Mouse (Mus musculus): ENCODE measurements around the gene Fbxo46.

The Fbxo46 gene

GRCm38 (mm10) chr7:19171831-19172230, 52.2 kb downstream of the Fbxo46 start:
- no peak for DNase-seq

GRCm38 (mm10) chr7:19172874-19173273, 53.2 kb downstream of the Fbxo46 start:
- DNase-seq = peak; percentile 44 to 79

GRCm38 (mm10) chr7:19175708-19176515, 56.3 kb downstream of the Fbxo46 start, which contains the start of gene Eml2:
TSS of gene Eml2 (plus strand) at chr7:19176421.
- no peak for DNase-seq

- DNase-seq = no peak
These were observed 56.9 kb downstream of the Fbxo46 start for GRCm38 (mm10) chr7:19176516-19176947.

GRCm38 (mm10) chr7:19177216-19177615, 57.6 kb downstream of the Fbxo46 start:
- no peak for DNase-seq

- DNase-seq = no peak
These were observed 58.4 kb downstream of the Fbxo46 start for GRCm38 (mm10) chr7:19178035-19178434.

- DNase-seq = peak; percentile 55 to 84
These were observed 58.9 kb downstream of the Fbxo46 start for GRCm38 (mm10) chr7:19178443-19179092.

GRCm38 (mm10) chr7:19179173-19179572, 59.5 kb downstream of the Fbxo46 start:
- DNase-seq = peak; percentile 58 to 68

- DNase-seq = no peak
These were observed 60.3 kb downstream of the Fbxo46 start for GRCm38 (mm10) chr7:19179936-19180335.

GRCm38 (mm10) chr7:19180862-19181429, 61.3 kb downstream of the Fbxo46 start:
- DNase-seq = peak; percentile 26 to 55

GRCm38 (mm10) chr7:19184250-19184649, 64.6 kb downstream of the Fbxo46 start:
- no peak for DNase-seq

GRCm38 (mm10) chr7:19184758-19185157, 65.1 kb downstream of the Fbxo46 start:
- no peak for DNase-seq

All from spleen, adult 18-20 months (tissue).